Mouse (Mus musculus): ENCODE results near the gene Tgoln1. TPM values are rescaled to one million over a fixed set of nuclear protein-coding genes. Genes with fewer than 3 reads are reported as not detected.

Gene Tgoln1
- polyA plus RNA-seq, 1 experiment from 2014 or later = 37.5 TPM

DNA sequence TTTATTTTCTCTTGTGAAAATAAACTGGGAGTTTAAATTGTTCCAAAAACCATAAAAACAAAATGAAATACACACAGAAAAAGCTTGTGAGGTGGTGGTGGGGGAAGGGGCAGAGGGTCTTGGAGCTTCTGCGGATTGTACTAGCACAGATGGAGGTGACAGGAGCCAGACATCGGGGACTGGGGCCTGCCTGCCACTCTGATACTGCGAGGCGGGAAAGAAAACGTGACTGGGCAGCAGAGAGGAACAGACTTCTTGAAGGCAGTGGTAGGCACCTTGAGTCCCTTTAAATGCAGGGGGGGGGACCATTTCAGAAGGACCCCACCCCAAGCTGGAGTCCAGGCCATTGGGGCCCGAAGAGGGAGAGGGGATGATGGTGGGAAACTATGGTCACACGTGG is 9.6 kb upstream of the Tgoln1 start:
- H3K4me3 ChIP-seq (replicated peaks) = no peak overlapping the region
- H3K9ac ChIP-seq = no peak overlapping the region
- no peaks in the 10 kb centered on the region for H3K27me3 ChIP-seq
- no peaks in the 10 kb centered on the region for H3K9me3 ChIP-seq (replicated peaks)
- peak overlapping the region; percentile 70 for H3K27ac ChIP-seq
- no peak overlapping the region for H3K4me2 ChIP-seq
- H3K36me3 ChIP-seq = peaks cover 55% of the 10 kb centered on the region
- ATAC-seq (replicated peaks; ENCODE audit: low FRiP score) = no peak
- 73% methylated on average over 7 of the region's 7 CpGs for WGBS
- peaks cover 5% of the 10 kb centered on the region for H3K4me1 ChIP-seq

GRCm38 (mm10) chr6:72623661-72624402 is 7.0 kb upstream of the Tgoln1 start:
- H3K9ac ChIP-seq = no peak overlapping the region
- H3K27me3 ChIP-seq = no peaks in the 10 kb centered on the region
- peaks cover 16% of the 10 kb centered on the region for H3K4me1 ChIP-seq
- WGBS = 89% methylated on average over 8 of the region's 8 CpGs
- no peak overlapping the region for H3K4me3 ChIP-seq (replicated peaks)
- no peak overlapping the region for H3K27ac ChIP-seq
- H3K36me3 ChIP-seq = peaks cover 30% of the 10 kb centered on the region
- no peak overlapping the region for H3K4me2 ChIP-seq
- H3K9me3 ChIP-seq (replicated peaks) = no peaks in the 10 kb centered on the region
- ATAC-seq (replicated peaks; ENCODE audit: low FRiP score) = no peak

GRCm38 (mm10) chr6:72622917-72623316 is 6.1 kb upstream of the Tgoln1 start:
- Histone ChIP-seq H3K9me3 (replicated peaks) (no peaks in the 10 kb centered on the region), H3K4me1 (peaks cover 16% of the 10 kb centered on the region), H3K36me3 (peaks cover 22% of the 10 kb centered on the region), H3K27me3 (no peaks in the 10 kb centered on the region), H3K9ac (no peak overlapping the region), H3K27ac (no peak overlapping the region), H3K4me3 (replicated peaks) (no peak overlapping the region), H3K4me2 (no peak overlapping the region)
- WGBS = 33% methylated on average over 3 of the region's 3 CpGs
- no peak for ATAC-seq (replicated peaks; ENCODE audit: low FRiP score)

DNA sequence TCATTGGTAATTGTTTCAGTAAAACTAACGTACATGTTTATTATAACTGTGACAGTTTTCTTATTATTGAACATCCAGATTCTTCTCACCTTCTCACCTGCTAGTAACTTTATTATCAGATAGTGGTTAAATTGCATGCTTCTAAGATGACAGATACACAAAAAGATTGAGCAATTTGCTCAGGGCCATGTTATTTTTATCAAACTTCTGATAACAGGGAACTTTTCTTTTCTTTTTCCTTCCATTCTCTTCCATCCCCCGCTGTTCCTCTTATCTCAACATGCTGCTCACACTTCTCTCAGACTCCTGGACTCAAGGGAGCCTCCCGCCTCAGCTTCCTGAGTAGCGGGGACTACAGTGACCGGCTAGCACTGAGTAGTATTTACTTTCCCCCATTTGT is 4.1 kb upstream of the Tgoln1 start:
- Histone ChIP-seq H3K9me3 (replicated peaks) (no peaks in the 10 kb centered on the region), H3K4me1 (peaks cover 21% of the 10 kb centered on the region), H3K9ac (no peak overlapping the region), H3K27ac (no peak overlapping the region), H3K36me3 (peaks cover 3% of the 10 kb centered on the region), H3K4me3 (replicated peaks) (no peak overlapping the region), H3K27me3 (no peaks in the 10 kb centered on the region), H3K4me2 (no peak overlapping the region)
- ATAC-seq (replicated peaks; ENCODE audit: low FRiP score) = no peak
- WGBS = 82% methylated on average over 5 of the region's 5 CpGs

GRCm38 (mm10) chr6:72619734-72620532 is 3.1 kb upstream of the Tgoln1 start:
- ATAC-seq (replicated peaks; ENCODE audit: low FRiP score) = no peak
- WGBS = 23% methylated on average over 12 of the region's 12 CpGs
- Histone ChIP-seq H3K4me2 (peak overlapping the region; percentile 48), H3K9me3 (replicated peaks) (no peaks in the 10 kb centered on the region), H3K4me3 (replicated peaks) (peak overlapping the region; percentile 22), H3K9ac (no peak overlapping the region; the same call in 1 of the 2 replicates), H3K36me3 (no peaks in the 10 kb centered on the region), H3K27ac (peak overlapping the region; percentile 74), H3K4me1 (peaks cover 31% of the 10 kb centered on the region), H3K27me3 (no peaks in the 10 kb centered on the region)

DNA sequence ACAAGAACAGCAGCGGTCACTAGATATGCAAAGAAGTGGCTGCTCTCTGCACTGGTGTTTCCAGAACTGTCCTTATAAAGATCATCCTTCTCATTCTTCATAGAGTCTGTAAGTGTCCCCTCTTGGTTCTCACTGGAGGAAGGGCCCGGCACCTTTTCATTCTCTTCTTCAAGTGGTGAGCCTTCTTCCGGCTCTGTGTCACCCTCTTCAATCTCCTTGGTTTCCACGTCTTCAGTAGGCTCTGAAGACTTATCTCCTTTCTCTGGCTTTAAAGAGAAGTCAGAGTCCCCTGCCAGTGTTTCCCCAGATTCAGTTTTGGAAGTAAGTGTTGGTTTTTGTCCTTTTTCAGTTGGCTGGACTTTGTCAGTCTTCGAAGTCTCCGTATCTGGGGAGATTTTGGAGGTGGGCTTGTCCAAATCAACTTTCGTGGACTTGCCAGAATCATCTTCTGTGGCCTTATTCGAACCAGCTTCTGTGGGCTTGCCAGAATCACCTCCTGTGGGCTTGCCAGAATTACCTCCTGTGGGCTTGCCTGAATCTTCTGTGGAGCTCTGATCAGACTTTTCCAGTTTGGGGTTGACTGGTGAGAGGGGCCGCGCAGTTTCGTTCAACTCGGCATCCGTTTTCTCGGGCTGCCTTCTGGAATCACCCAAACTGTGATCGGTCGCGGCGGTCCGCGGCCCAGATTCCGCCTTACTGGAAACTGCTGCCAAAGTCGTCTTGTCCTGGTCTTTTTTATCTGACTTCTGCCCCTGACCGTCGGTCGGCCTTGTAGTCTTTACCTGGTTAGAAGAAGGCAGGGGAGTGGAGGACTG is 1.0 kb downstream of the Tgoln1 start:
- peak overlapping the region; percentile 94 for H3K4me3 ChIP-seq (replicated peaks)
- H3K27ac ChIP-seq = no peak overlapping the region
- peaks cover 48% of the 10 kb centered on the region for H3K4me1 ChIP-seq
- ATAC-seq (replicated peaks; ENCODE audit: low FRiP score) = no peak
- peak overlapping the region; percentile 92 for H3K4me2 ChIP-seq
- no peaks in the 10 kb centered on the region for H3K27me3 ChIP-seq
- H3K9me3 ChIP-seq (replicated peaks) = no peaks in the 10 kb centered on the region
- H3K9ac ChIP-seq = peak overlapping the region; percentile 56
- WGBS = 23% methylated on average over 25 of the region's 25 CpGs
- H3K36me3 ChIP-seq = peaks cover 30% of the 10 kb centered on the region

DNA sequence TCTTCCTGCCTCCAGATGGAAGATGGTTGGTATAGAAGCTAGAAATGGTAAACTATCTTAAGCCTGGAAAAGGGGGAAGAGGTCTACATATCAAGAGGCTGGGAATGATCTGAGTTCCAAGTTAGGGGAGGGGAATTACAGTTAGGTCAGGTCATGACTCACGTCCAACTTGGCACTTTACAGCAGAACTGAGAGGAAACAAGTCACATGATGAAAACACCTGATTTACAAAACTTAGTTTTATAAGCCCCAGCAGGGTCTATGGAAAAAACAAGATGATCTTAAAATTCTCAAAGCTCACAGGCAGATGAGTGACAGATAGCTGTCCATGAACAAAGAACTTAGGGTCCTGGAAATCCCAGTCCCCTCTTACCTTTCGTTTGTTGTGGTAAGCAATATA is 1.6 kb downstream of the Tgoln1 start:
- Histone ChIP-seq H3K27ac (no peak overlapping the region), H3K4me2 (peak overlapping the region; percentile 92), H3K9me3 (replicated peaks) (no peaks in the 10 kb centered on the region), H3K36me3 (peaks cover 36% of the 10 kb centered on the region), H3K9ac (0 out of 2 replicates have a peak overlapping the region, but pooled peaks have one; percentile 14), H3K4me1 (peaks cover 46% of the 10 kb centered on the region), H3K27me3 (no peaks in the 10 kb centered on the region), H3K4me3 (replicated peaks) (peak overlapping the region; percentile 94)
- ATAC-seq (replicated peaks; ENCODE audit: low FRiP score) = no peak
- 54% methylated on average over 2 of the region's 2 CpGs for WGBS

- no peak for ATAC-seq (replicated peaks; ENCODE audit: low FRiP score)
- Histone ChIP-seq H3K36me3 (peaks cover 80% of the 10 kb centered on the region), H3K4me3 (replicated peaks) (no peak overlapping the region)
Observed at GRCm38 (mm10) chr6:72610261-72610660, 6.5 kb downstream of the Tgoln1 start.

DNA sequence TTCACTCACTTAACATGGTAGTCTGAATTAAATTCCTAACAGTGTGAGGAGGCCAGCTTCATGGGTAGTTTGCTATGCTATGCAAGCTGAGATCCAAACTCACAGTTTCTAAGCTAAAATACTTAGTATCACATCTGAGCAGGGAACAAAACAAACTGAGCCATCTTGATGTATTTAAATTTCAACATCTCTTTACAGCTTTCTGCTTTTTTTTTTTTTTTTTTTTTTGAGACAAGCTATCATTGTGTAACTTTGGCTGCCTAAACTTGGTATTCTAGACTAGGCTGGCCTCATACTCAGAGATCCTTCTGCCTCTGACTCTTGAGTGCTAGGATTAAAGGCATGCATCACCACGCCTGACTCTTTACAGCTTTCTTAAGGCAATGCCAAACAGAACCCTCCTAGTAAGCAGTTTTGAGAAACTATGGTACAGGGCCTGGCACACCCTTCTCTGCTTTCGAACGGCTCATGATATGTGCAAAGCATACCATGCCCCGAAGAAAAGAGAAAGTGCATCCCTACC is 8.1 kb downstream of the Tgoln1 start:
- Histone ChIP-seq H3K36me3 (peaks cover 91% of the 10 kb centered on the region), H3K4me2 (no peak overlapping the region), H3K4me1 (peaks cover 5% of the 10 kb centered on the region), H3K27ac (no peak overlapping the region), H3K4me3 (replicated peaks) (no peak overlapping the region), H3K27me3 (no peaks in the 10 kb centered on the region), H3K9ac (no peak overlapping the region), H3K9me3 (replicated peaks) (no peaks in the 10 kb centered on the region)
- no peak for ATAC-seq (replicated peaks; ENCODE audit: low FRiP score)
- WGBS = 88% methylated on average over 4 of the region's 4 CpGs

More at GRCm38 (mm10) chr6:72610261-72610660, 6.5 kb downstream of the Tgoln1 start:
- no peak overlapping the region for H3K27ac ChIP-seq
- H3K27me3 ChIP-seq = no peaks in the 10 kb centered on the region
- no peaks in the 10 kb centered on the region for H3K9me3 ChIP-seq (replicated peaks)
- no peak overlapping the region for H3K9ac ChIP-seq
- 28% methylated on average over 4 of the region's 4 CpGs for WGBS
- no peak overlapping the region for H3K4me2 ChIP-seq
- H3K4me1 ChIP-seq = peaks cover 20% of the 10 kb centered on the region

DNA sequence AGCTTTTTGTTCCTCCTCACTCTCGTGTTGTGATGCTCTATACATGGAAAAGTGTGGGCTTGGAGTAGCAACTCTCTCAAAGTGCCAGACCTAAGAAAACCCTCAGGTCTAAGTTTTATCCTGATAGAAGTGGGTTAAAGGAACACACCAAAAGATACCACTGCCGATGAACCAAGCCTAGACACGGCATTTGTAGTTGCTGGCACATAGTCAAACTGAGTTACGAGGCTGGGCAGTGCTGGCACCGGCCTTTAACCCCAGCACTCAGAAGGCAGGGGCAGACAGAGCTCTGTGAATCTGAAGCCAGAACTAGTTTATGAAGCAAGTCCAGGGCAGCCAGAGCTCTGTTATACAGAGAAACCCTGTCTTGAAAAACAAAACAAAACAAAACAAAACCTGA is 9.1 kb downstream of the Tgoln1 start:
- H3K36me3 ChIP-seq = peaks cover 91% of the 10 kb centered on the region
- H3K9ac ChIP-seq = no peak overlapping the region
- no peak for ATAC-seq (replicated peaks; ENCODE audit: low FRiP score)
- H3K4me3 ChIP-seq (replicated peaks) = no peak overlapping the region
- no peaks in the 10 kb centered on the region for H3K4me1 ChIP-seq
- no peaks in the 10 kb centered on the region for H3K9me3 ChIP-seq (replicated peaks)
- no peak overlapping the region for H3K27ac ChIP-seq
- H3K4me2 ChIP-seq = no peak overlapping the region
- H3K27me3 ChIP-seq = no peaks in the 10 kb centered on the region
- 76% methylated on average over 5 of the region's 5 CpGs for WGBS

DNA sequence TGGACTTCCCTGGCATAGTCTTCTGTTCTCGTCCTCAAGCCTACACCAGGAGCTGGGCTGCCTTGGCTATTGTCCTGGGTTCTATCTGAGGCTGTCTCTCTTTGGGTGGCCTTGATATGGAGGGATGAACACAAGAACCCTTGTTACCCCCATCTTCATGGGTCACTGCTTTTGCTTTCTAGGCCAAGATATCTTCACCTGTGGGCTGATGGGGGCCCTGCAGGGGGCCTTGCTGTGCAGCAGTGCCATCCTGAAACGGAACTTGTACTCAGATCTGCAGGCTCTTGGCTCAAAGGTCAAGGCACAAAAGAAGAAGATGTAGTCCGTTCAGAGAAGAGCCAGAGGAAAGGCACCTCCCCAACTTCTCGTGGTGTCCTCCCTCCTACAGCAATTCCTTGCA is 9.7 kb downstream of the Tgoln1 start:
- H3K4me2 ChIP-seq = no peak overlapping the region
- ATAC-seq (replicated peaks; ENCODE audit: low FRiP score) = no peak
- no peaks in the 10 kb centered on the region for H3K9me3 ChIP-seq (replicated peaks)
- 82% methylated on average over 4 of the region's 4 CpGs for WGBS
- H3K9ac ChIP-seq = no peak overlapping the region
- H3K4me3 ChIP-seq (replicated peaks) = no peak overlapping the region
- no peaks in the 10 kb centered on the region for H3K27me3 ChIP-seq
- H3K4me1 ChIP-seq = no peaks in the 10 kb centered on the region
- H3K36me3 ChIP-seq = peaks cover 90% of the 10 kb centered on the region
- no peak overlapping the region for H3K27ac ChIP-seq

All from kidney, embryonic 15.5 days (tissue).